Mouse (Mus musculus) lung, postnatal 25 days (tissue): ENCODE data around the gene Ebf3.

ENCODE experiments used
- DNase-seq: peaks from one replicate; pipeline ENCODE4 v3.0.0; 2022; ENCODE audit warnings: low spot score

The Ebf3 gene

DNA sequence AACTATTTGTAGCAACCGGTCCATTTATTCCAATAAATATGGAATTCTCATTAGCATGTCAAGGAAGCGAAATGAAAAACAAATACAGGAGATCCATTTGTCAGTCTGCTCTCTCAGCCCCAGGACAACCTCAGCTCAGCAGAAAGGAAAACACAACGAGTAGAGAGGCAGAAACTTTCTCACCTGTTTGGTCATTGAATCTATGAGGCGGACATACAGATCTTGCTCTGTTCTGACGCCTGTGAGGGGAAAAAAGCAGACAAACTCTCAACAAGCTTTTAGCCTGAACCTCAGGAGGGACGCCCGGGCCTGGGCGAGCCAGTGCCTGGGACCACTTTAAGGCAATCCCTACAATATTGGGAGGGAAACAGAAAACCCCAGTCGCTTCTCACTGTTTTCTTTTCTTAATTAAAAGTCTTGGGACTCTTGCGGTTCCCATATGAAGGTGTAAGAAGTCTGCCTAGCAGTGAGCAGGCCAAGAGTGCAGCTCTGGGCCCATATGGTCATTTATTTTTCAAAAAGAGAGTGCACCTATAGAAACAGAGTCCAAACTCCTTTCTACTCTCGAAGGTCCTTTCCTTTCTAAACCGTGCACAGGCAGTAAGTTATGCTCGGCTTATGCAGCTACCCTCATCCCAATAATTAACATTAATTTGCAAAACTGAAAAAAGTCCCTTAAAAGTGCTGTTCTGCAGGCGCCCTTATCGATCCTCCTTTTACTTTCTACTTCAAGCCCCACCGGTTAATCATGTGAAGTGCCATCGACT lies 1.9 kb downstream of the Ebf3 start:
- no peak for DNase-seq

DNA sequence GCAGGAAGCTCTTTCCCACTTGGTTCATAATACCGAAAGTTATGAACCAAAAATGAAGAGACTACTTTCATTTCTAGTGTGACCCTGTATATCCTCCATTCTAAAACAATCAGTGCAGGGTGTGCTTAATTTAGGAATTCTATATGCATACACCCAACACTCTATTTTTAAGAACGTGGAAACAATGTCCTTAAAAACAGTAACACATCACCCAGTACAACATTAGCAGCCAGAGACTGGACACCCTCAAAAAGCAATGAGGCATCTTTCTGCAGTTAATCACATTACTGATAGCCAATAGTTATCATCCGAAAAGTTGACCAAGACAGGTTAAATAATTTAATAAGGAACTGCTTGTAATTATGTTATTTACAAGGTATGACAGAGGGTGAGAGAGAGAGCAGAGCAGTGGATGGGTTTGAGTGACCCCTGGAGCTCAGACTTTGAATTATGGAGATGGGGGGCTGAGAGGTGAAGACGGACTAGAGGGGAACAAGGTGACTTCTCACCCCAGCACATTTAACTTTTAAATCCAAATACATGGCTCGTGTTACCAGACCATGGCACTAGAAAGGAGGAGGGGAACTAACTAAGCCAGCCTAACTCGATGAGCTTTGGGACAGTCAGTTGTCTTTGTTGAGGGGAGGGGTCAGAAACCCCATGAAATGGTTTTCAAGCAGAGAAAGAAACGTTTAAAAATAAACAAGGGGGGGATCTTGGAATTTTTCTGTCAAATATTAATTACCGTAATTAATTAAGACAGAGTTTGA lies 2.7 kb downstream of the Ebf3 start:
- no peak for DNase-seq

- DNase-seq: no peak
Observed at GRCm38 (mm10) chr7:137310876-137311275, 3.4 kb downstream of the Ebf3 start.

DNA sequence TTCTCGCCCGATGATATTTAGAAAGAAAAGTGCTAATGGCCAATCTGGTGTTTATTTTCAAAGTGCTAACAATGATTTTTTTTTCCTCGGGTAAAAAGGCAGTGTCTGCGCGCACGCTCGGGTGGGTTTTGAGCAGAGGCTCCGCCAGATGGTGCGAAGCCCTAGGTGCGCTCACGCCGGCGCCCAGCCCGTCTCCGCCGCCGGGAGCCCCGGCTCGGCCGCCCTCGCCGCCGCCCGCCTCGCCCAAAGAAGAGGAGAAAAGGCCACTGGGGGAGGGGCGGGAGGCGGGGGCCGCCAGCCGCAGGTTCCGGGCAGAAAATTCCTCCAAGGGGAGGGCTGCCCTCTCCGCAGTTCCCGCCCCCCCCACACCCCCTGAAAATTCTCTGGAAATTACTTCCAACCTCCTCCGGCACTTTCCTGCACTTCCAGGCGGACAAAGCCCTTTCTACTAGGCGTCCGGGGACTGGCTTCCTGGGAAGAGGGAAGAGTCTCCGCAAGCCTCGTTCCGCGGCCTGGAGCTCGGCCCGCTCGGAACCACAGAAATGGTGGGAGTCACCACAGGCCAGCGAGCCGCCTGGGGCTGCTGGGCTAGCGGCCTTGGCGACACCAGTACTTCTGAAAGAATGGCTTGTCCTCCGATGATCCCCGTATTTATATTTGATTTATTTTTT lies 4.0 kb downstream of the Ebf3 start:
- no peak for DNase-seq

- no peak for DNase-seq
Observed at GRCm38 (mm10) chr7:137309071-137310066, 4.9 kb downstream of the Ebf3 start.

GRCm38 (mm10) chr7:137308061-137309060 lies 5.9 kb downstream of the Ebf3 start:
- no peak for DNase-seq

GRCm38 (mm10) chr7:137307131-137307530 lies 7.1 kb downstream of the Ebf3 start:
- DNase-seq: no peak

DNA sequence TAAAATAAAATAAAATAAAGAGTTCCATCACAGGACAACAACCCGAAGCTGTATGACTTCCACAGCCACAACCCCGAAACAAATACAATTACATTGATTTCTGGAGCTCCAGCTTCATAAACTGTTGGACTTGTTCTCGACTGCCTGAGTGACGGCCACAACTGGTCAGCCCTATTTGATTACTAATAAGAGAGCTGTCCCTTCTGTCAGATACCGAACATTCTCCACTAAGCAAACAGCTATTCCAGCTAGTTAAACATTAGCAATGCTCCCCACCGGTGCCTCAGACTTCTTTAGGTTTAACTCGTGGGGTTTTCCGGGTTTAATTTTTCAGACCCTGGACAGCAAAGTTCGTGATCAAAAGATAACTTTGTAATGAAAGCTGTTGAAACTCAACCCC lies 8.1 kb downstream of the Ebf3 start:
- no peak for DNase-seq

DNA sequence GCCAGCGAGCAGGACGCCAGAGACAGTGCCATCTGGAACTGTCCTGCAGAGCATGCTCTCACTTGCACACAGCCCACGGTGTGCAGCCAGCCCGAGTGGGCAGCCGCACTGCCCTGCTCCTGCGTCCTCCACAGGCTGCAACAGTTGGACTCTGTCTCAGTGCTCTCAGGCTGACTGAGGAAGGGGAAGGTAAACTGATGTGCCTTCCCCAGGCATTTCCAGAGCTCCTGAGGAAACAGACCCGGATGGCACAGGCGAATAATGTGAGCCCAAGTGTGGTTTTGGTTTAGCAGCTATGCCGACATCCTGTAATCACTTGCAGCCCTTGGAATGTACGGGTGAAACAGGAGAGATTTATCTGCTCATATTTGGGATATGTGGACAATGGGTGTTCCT lies 10.5 kb downstream of the Ebf3 start:
- DNase-seq: no peak

GRCm38 (mm10) chr7:137302961-137303775 lies 11.1 kb downstream of the Ebf3 start:
- no peak for DNase-seq

- no peak for DNase-seq
Observed at GRCm38 (mm10) chr7:137302161-137302560, 12.1 kb downstream of the Ebf3 start.

GRCm38 (mm10) chr7:137301329-137301751 lies 12.9 kb downstream of the Ebf3 start:
- no peak for DNase-seq

GRCm38 (mm10) chr7:137300826-137301225 lies 13.4 kb downstream of the Ebf3 start:
- no peak for DNase-seq

- DNase-seq: no peak
Observed at GRCm38 (mm10) chr7:137300169-137300568, 14.1 kb downstream of the Ebf3 start.

GRCm38 (mm10) chr7:137297594-137298381 lies 16.5 kb downstream of the Ebf3 start:
- no peak for DNase-seq

DNA sequence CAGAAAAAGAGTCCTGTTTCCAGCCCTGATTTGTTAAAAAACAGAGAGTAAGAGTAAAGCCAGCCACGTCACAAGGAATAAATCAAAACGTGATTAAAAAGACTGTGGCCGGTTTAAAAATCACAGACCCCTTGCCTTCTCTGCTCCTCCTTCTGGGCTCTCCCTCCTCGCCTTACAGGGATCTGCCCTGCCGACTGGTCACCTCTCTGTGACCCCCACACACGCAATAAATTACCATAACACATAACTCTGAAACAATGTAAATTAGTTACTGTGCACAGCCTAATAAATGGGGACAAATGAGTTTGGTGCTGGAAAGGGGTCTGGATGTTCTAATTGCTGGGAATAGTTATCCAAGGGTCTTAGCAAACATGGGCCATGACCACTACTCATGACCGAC lies 17.1 kb downstream of the Ebf3 start:
- DNase-seq: no peak

- no peak for DNase-seq
Observed at GRCm38 (mm10) chr7:137295612-137296011, 18.6 kb downstream of the Ebf3 start.

- no peak for DNase-seq
Observed at GRCm38 (mm10) chr7:137294446-137294845, 19.8 kb downstream of the Ebf3 start.
